14 mouse cellular contexts compared by ENCODE assay signal in genomic region chr10:80063104-80063503, GRCm38 (mm10). TPM values are rescaled to one million over a fixed set of nuclear protein-coding genes. Genes with fewer than 3 reads are reported as not detected.
A peak's percentile ranks its signal among the peaks of the same experiment; 100 is the strongest.
DNase-seq lines count a peak whose midpoint lies in the region; ATAC-seq lines count a peak whose summit lies in the region.
"Had no signal": no experiment of that assay in that cellular context is flagged by ENCODE, and none has a peak within 500 bp of the region (broad histone marks: within the 10 kb centered on the region; RNA-seq: fewer than 3 reads in every experiment).

No protein-coding gene starts in this region.

- peak; percentile 7; the same call in 1 of the 2 replicates for ATAC-seq in midbrain, embryonic 13.5 days
- ATAC-seq in midbrain, embryonic 15.5 days (replicated peaks) = no peak
- 0 out of 2 replicates have a peak, but pooled peaks have one; percentile 38 for ATAC-seq in embryonic facial prominence, embryonic 14.5 days (ENCODE audit: low read depth)
- ATAC-seq in neural tube, embryonic 14.5 days (ENCODE audit: low read depth) = peak; percentile 35; the same call in 1 of the 2 replicates

- peak overlapping the region; percentile 42 for H3K27ac ChIP-seq in heart, embryonic 10.5 days
- H3K27ac ChIP-seq in midbrain, embryonic 13.5 days = no peak overlapping the region
- H3K27ac ChIP-seq in midbrain, embryonic 15.5 days = no peak overlapping the region
- no peak overlapping the region for H3K27ac ChIP-seq in embryonic facial prominence, embryonic 14.5 days (replicated peaks; ENCODE audit: low read depth, low read length)
- H3K27ac ChIP-seq in neural tube, embryonic 14.5 days (ENCODE audit: low read depth, low read length) = peak overlapping the region; percentile 48
- H3K27ac ChIP-seq: gastrocnemius, adult 2 months; macrophage; neural tube, embryonic 12.5 days had no signal

- no peaks in the 10 kb centered on the region for H3K9me3 ChIP-seq in heart, embryonic 10.5 days
- no peaks in the 10 kb centered on the region for H3K9me3 ChIP-seq in midbrain, embryonic 13.5 days
- no peaks in the 10 kb centered on the region for H3K9me3 ChIP-seq in midbrain, embryonic 15.5 days
- no peaks in the 10 kb centered on the region for H3K9me3 ChIP-seq in embryonic facial prominence, embryonic 14.5 days (ENCODE audit: control insufficient read depth, low read length)
- no peaks in the 10 kb centered on the region for H3K9me3 ChIP-seq in neural tube, embryonic 14.5 days (ENCODE audit: control insufficient read depth, low read length)
- H3K9me3 ChIP-seq: neural tube, embryonic 12.5 days had no signal

- 87% methylated on average over 5 of the region's 5 CpGs for WGBS in heart, embryonic 10.5 days
- WGBS in midbrain, embryonic 13.5 days = 83% methylated on average over 5 of the region's 5 CpGs
- WGBS in midbrain, embryonic 15.5 days = 80% methylated on average over 5 of the region's 5 CpGs
- WGBS in embryonic facial prominence, embryonic 14.5 days = 83% methylated on average over 5 of the region's 5 CpGs
- WGBS in neural tube, embryonic 14.5 days = 64% methylated on average over 5 of the region's 5 CpGs

- H3K36me3 ChIP-seq in heart, embryonic 10.5 days = peaks cover 88% of the 10 kb centered on the region
- H3K36me3 ChIP-seq in midbrain, embryonic 13.5 days = peaks cover 78% of the 10 kb centered on the region
- 0 out of 2 replicates have a peak, but pooled peaks cover 7% of the 10 kb centered on the region for H3K36me3 ChIP-seq in midbrain, embryonic 15.5 days (replicated peaks)
- peaks cover 77% of the 10 kb centered on the region for H3K36me3 ChIP-seq in embryonic facial prominence, embryonic 14.5 days (ENCODE audit: control insufficient read depth, insufficient read depth, low read length)
- peaks cover 9% of the 10 kb centered on the region for H3K36me3 ChIP-seq in neural tube, embryonic 14.5 days (ENCODE audit: control insufficient read depth, insufficient read depth, low read length)

- no peak overlapping the region; the same call in 1 of the 2 replicates for H3K9ac ChIP-seq in midbrain, embryonic 13.5 days (replicated peaks)
- H3K9ac ChIP-seq in midbrain, embryonic 15.5 days = no peak overlapping the region
- 0 out of 2 replicates have a peak overlapping the region, but pooled peaks have one; percentile 35 for H3K9ac ChIP-seq in embryonic facial prominence, embryonic 14.5 days (ENCODE audit: low read depth, low read length)
- 0 out of 2 replicates have a peak overlapping the region, but pooled peaks have one; percentile 21 for H3K9ac ChIP-seq in neural tube, embryonic 14.5 days (replicated peaks; ENCODE audit: low read depth, low read length)
- H3K9ac ChIP-seq: neural tube, embryonic 12.5 days had no signal

- no peak for DNase-seq in heart, embryonic 10.5 days (ENCODE audit: low spot score)
- no peak for DNase-seq in heart, adult 11 months
- no peak for DNase-seq in embryonic facial prominence, embryonic 14.5 days (ENCODE audit: low spot score)
- DNase-seq in gastrocnemius, adult 8-10 months (ENCODE audit: low spot score in 2 of 2) = no peak
- DNase-seq: gastrocnemius, adult 2 months; kidney, adult 18-20 months; liver; spleen, adult 18-20 months had no signal

- no peak overlapping the region for H3K4me3 ChIP-seq in heart, embryonic 10.5 days
- no peak overlapping the region for H3K4me3 ChIP-seq in midbrain, embryonic 13.5 days (replicated peaks)
- H3K4me3 ChIP-seq in midbrain, embryonic 15.5 days = no peak overlapping the region
- no peak overlapping the region for H3K4me3 ChIP-seq in embryonic facial prominence, embryonic 14.5 days (ENCODE audit: low read depth, low read length)
- no peak overlapping the region for H3K4me3 ChIP-seq in neural tube, embryonic 14.5 days (ENCODE audit: low read depth, low read length)
- H3K4me3 ChIP-seq: erythroblast, embryonic 14.5 days; gastrocnemius, adult 2 months; neural tube, embryonic 12.5 days had no signal

- peaks cover 15% of the 10 kb centered on the region; the same call in 1 of the 2 replicates for H3K4me1 ChIP-seq in heart, embryonic 10.5 days
- no peaks in the 10 kb centered on the region for H3K4me1 ChIP-seq in midbrain, embryonic 13.5 days (replicated peaks)
- H3K4me1 ChIP-seq in midbrain, embryonic 15.5 days = no peaks in the 10 kb centered on the region
- no peaks in the 10 kb centered on the region for H3K4me1 ChIP-seq in embryonic facial prominence, embryonic 14.5 days (ENCODE audit: control insufficient read depth, insufficient read depth, low read length)
- no peaks in the 10 kb centered on the region for H3K4me1 ChIP-seq in neural tube, embryonic 14.5 days (ENCODE audit: control insufficient read depth, insufficient read depth, low read length)
- H3K4me1 ChIP-seq: neural tube, embryonic 12.5 days had no signal

- no peaks in the 10 kb centered on the region for H3K27me3 ChIP-seq in heart, embryonic 10.5 days (ENCODE audit: insufficient read depth, poor library complexity, severe bottlenecking)
- no peaks in the 10 kb centered on the region for H3K27me3 ChIP-seq in midbrain, embryonic 13.5 days
- no peaks in the 10 kb centered on the region for H3K27me3 ChIP-seq in midbrain, embryonic 15.5 days (replicated peaks)
- no peaks in the 10 kb centered on the region for H3K27me3 ChIP-seq in embryonic facial prominence, embryonic 14.5 days (replicated peaks; ENCODE audit: control insufficient read depth, insufficient read depth, low read length)
- no peaks in the 10 kb centered on the region for H3K27me3 ChIP-seq in neural tube, embryonic 14.5 days (ENCODE audit: control insufficient read depth, insufficient read depth, low read length)
- H3K27me3 ChIP-seq: neural tube, embryonic 12.5 days had no signal

- no peak overlapping the region for H3K4me2 ChIP-seq in midbrain, embryonic 13.5 days (replicated peaks)
- no peak overlapping the region for H3K4me2 ChIP-seq in midbrain, embryonic 15.5 days
- H3K4me2 ChIP-seq in embryonic facial prominence, embryonic 14.5 days (ENCODE audit: low read depth, low read length) = no peak overlapping the region
- no peak overlapping the region for H3K4me2 ChIP-seq in neural tube, embryonic 14.5 days (ENCODE audit: low read depth, low read length)
- H3K4me2 ChIP-seq: neural tube, embryonic 12.5 days had no signal

RNA-seq across cellular contexts. Expression of gene Gpx4, which starts 16.1 kb away (rescaled TPM):
- polyA plus RNA-seq in heart, embryonic 10.5 days (2016; fragmentation: Nextera tagmentation; extraction: Ambion mirVana) = 767 and 797 TPM in 2 replicates
- polyA plus RNA-seq in midbrain, embryonic 13.5 days (2015; fragmentation: Nextera tagmentation; extraction: Ambion mirVana) = 498 and 532 TPM in 2 replicates
- 522 and 546 TPM in 2 replicates for polyA plus RNA-seq in midbrain, embryonic 15.5 days (2015; fragmentation: Nextera tagmentation; extraction: Ambion mirVana)
- polyA plus RNA-seq in embryonic facial prominence, embryonic 14.5 days (2014; fragmentation: Nextera tagmentation; extraction: Ambion mirVana) = 505 and 517 TPM in 2 replicates
- 512 and 546 TPM in 2 replicates for polyA plus RNA-seq in neural tube, embryonic 14.5 days (2014; fragmentation: Nextera tagmentation; extraction: Ambion mirVana)
- total RNA-seq in gastrocnemius, adult 8-10 months (2022) = 100 to 1,000 TPM; 510 to 613 (median 541) TPM

RNA-seq across cellular contexts. Expression of gene Polr2e, which starts 23.5 kb away (rescaled TPM):
- 181 and 233 TPM in 2 replicates for polyA plus RNA-seq in heart, embryonic 10.5 days (2016; fragmentation: Nextera tagmentation; extraction: Ambion mirVana)
- 159 and 174 TPM in 2 replicates for polyA plus RNA-seq in midbrain, embryonic 13.5 days (2015; fragmentation: Nextera tagmentation; extraction: Ambion mirVana)
- 132 and 148 TPM in 2 replicates for polyA plus RNA-seq in midbrain, embryonic 15.5 days (2015; fragmentation: Nextera tagmentation; extraction: Ambion mirVana)
- polyA plus RNA-seq in embryonic facial prominence, embryonic 14.5 days (2014; fragmentation: Nextera tagmentation; extraction: Ambion mirVana) = 207 and 227 TPM in 2 replicates
- 138 and 145 TPM in 2 replicates for polyA plus RNA-seq in neural tube, embryonic 14.5 days (2014; fragmentation: Nextera tagmentation; extraction: Ambion mirVana)
- 10 to 100 TPM; 38.3 to 47.6 (median 39.7) TPM for total RNA-seq in gastrocnemius, adult 8-10 months (2022)

RNA-seq across cellular contexts. Expression of gene Sbno2, which starts 42.3 kb away (rescaled TPM):
- 14.8 and 15.6 TPM in 2 replicates for polyA plus RNA-seq in heart, embryonic 10.5 days (2016; fragmentation: Nextera tagmentation; extraction: Ambion mirVana)
- polyA plus RNA-seq in midbrain, embryonic 13.5 days (2015; fragmentation: Nextera tagmentation; extraction: Ambion mirVana) = 13.4 and 15.3 TPM in 2 replicates
- polyA plus RNA-seq in midbrain, embryonic 15.5 days (2015; fragmentation: Nextera tagmentation; extraction: Ambion mirVana) = 13.8 and 16.8 TPM in 2 replicates
- 12.8 and 14.1 TPM in 2 replicates for polyA plus RNA-seq in embryonic facial prominence, embryonic 14.5 days (2014; fragmentation: Nextera tagmentation; extraction: Ambion mirVana)
- 12.9 and 13.3 TPM in 2 replicates for polyA plus RNA-seq in neural tube, embryonic 14.5 days (2014; fragmentation: Nextera tagmentation; extraction: Ambion mirVana)
- 1 to 10 TPM; 4.8 to 5.7 (median 5.3) TPM for total RNA-seq in gastrocnemius, adult 8-10 months (2022)

RNA-seq across cellular contexts. Expression of gene Arhgap45, which starts 46.7 kb away (rescaled TPM):
- polyA plus RNA-seq in heart, embryonic 10.5 days (2016; fragmentation: Nextera tagmentation; extraction: Ambion mirVana) = 12.0 and 16.7 TPM in 2 replicates
- polyA plus RNA-seq in midbrain, embryonic 13.5 days (2015; fragmentation: Nextera tagmentation; extraction: Ambion mirVana) = 1.5 and 1.6 TPM in 2 replicates
- 1.9 and 2.2 TPM in 2 replicates for polyA plus RNA-seq in midbrain, embryonic 15.5 days (2015; fragmentation: Nextera tagmentation; extraction: Ambion mirVana)
- polyA plus RNA-seq in embryonic facial prominence, embryonic 14.5 days (2014; fragmentation: Nextera tagmentation; extraction: Ambion mirVana) = 4.4 and 6.4 TPM in 2 replicates
- polyA plus RNA-seq in neural tube, embryonic 14.5 days (2014; fragmentation: Nextera tagmentation; extraction: Ambion mirVana) = 0.83 and 1.8 TPM in 2 replicates
- 1 to 10 TPM in 2 of 4 experiments, under 1 TPM in 2; 0.48 to 1.3 (median 0.84) TPM for total RNA-seq in gastrocnemius, adult 8-10 months (2022)

RNA-seq across cellular contexts. Expression of gene Stk11, which starts 52.5 kb away (rescaled TPM):
- polyA plus RNA-seq in heart, embryonic 10.5 days (2016; fragmentation: Nextera tagmentation; extraction: Ambion mirVana) = 12.4 and 17.8 TPM in 2 replicates
- 17.7 and 20.7 TPM in 2 replicates for polyA plus RNA-seq in midbrain, embryonic 13.5 days (2015; fragmentation: Nextera tagmentation; extraction: Ambion mirVana)
- polyA plus RNA-seq in midbrain, embryonic 15.5 days (2015; fragmentation: Nextera tagmentation; extraction: Ambion mirVana) = 19.6 and 20.5 TPM in 2 replicates
- 32.6 and 32.7 TPM in 2 replicates for polyA plus RNA-seq in embryonic facial prominence, embryonic 14.5 days (2014; fragmentation: Nextera tagmentation; extraction: Ambion mirVana)
- 21.3 and 26.0 TPM in 2 replicates for polyA plus RNA-seq in neural tube, embryonic 14.5 days (2014; fragmentation: Nextera tagmentation; extraction: Ambion mirVana)
- 100 to 1,000 TPM; 157 to 173 (median 162) TPM for total RNA-seq in gastrocnemius, adult 8-10 months (2022)

Comparison
In these comparisons a context has a peak if more than half of its experiments do, and no peak if none do; other contexts are left out.
1. H3K27ac ChIP-seq: peak in heart, embryonic 10.5 days (single experiment) and neural tube, embryonic 14.5 days (single experiment); none in midbrain, embryonic 13.5 days (single experiment), midbrain, embryonic 15.5 days (single experiment) and embryonic facial prominence, embryonic 14.5 days (single experiment).
2. H3K9ac ChIP-seq: peak in embryonic facial prominence, embryonic 14.5 days (single experiment) and neural tube, embryonic 14.5 days (single experiment); none in midbrain, embryonic 13.5 days (single experiment) and midbrain, embryonic 15.5 days (single experiment).